Mouse (Mus musculus) cerebellum, adult 2 months (tissue): ENCODE measurements around the gene Ppig. TPM values are rescaled to one million over a fixed set of nuclear protein-coding genes. Genes with fewer than 3 reads are reported as not detected.

ENCODE experiments used
- DNase-seq, 2 experiments: peaks; one replicate each; pipeline ENCODE4 v3.0.0; 2021
- H3K27ac ChIP-seq: fragments of 200-500 bp; 2 replicates; pipeline ENCODE4 v1.5.1; 2012; ENCODE audit warnings: low read length, control low read depth, inconsistent platforms; ENCODE audit not compliant: insufficient read depth
- H3K27me3 ChIP-seq: fragments of 200-500 bp; 2 replicates; pipeline ENCODE4 v1.6.1; 2012; ENCODE audit warnings: inconsistent platforms, mild to moderate bottlenecking, low read length, moderate library complexity; ENCODE audit not compliant: control insufficient read depth, insufficient read depth
- H3K4me1 ChIP-seq: fragments of 200-500 bp; 2 replicates; pipeline ENCODE4 v1.6.1; 2011; ENCODE audit warnings: low read length; ENCODE audit not compliant: control insufficient read depth, insufficient read depth
- H3K4me3 ChIP-seq: fragments of 200-500 bp; replicated peaks from 2 replicates; pipeline ENCODE3; 2011; ENCODE audit warnings: mild to moderate bottlenecking, low read depth, low read length, control low read depth; ENCODE audit not compliant: insufficient read depth
- CTCF ChIP-seq: fragments of 200-500 bp; IDR thresholded peaks from 2 replicates; pipeline ENCODE4 v1.5.1; 2011; ENCODE audit warnings: low read depth, mild to moderate bottlenecking, control low read depth, low read length, moderate library complexity, borderline replicate concordance; ENCODE audit not compliant: insufficient read depth
- POLR2A ChIP-seq: fragments of 200-500 bp; IDR thresholded peaks from 2 replicates; pipeline ENCODE4 v1.6.1; 2011; ENCODE audit warnings: low read length, control low read depth, borderline replicate concordance; ENCODE audit not compliant: insufficient read depth
- WGBS: fragments of 180-500 bp; shearing (Covaris S2); methylation state at CpG from one replicate; pipeline ENCODE4 v1.1.7; 2018; 5-methylcytosine and 5-hydroxymethylcytosine counted together
- polyA plus RNA-seq: library from polyadenylated mRNA; depleted of rRNA; stranded (reverse); fragments of >200 nt; gene quantifications from 2 replicates; pipeline ENCODE4 v1.2.3, GENCODE M21; 2012

Gene Ppig
- polyA plus RNA-seq, 1 experiment: 24.0 TPM

DNA sequence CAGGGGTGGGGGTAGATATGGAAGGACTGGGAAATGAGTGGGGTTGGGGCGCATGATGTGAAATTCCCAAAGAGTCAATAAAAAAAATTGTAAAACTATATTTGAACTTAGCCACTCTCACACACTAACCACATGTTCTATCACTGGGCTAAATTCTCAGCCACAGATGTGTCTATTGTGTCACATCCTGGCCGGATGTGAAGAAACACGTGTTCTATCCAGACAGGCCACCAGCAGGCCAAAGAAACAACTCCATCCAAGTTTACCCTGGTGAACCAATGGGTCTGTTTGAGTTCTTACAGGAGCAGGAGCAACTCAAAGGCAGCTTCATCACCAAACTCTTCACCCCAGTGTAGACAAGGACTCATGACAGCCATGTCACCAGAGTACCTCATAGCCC is 5.9 kb upstream of the Ppig start:
- no peak overlapping the region for H3K27ac ChIP-seq
- TF ChIP-seq CTCF: no peak
- no peak for TF ChIP-seq POLR2A
- WGBS: 71% methylated on average over 3 of the region's 3 CpGs
- H3K4me3 ChIP-seq: no peak overlapping the region
- peaks cover 3% of the 10 kb centered on the region; the same call in 1 of the 2 replicates for H3K4me1 ChIP-seq
- no peaks in the 10 kb centered on the region for H3K27me3 ChIP-seq
- no peak for DNase-seq

DNA sequence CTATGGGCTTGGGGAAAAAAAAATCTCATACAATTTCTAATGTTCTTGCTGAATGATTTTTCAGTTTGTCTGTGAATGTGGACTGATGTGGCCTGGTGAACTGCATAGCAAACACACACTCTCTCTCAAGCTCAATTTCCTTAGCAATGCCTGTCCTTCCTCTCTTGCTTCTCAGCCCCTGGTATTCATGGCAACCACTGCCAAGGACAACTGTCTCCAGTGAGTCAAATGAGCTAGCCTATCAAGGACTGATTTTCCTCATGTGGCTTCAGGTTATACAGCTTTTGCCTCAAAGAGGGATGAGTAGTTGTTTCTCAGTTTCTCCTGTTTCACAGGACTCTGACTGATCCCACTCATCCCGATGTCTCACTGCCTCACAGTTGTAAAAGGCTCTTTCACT is 3.2 kb upstream of the Ppig start:
- 71% methylated on average over 1 of the region's 1 CpGs for WGBS
- no peaks in the 10 kb centered on the region for H3K4me1 ChIP-seq
- no peaks in the 10 kb centered on the region for H3K27me3 ChIP-seq
- no peak for DNase-seq
- no peak overlapping the region for H3K27ac ChIP-seq
- TF ChIP-seq POLR2A: no peak
- no peak for TF ChIP-seq CTCF
- H3K4me3 ChIP-seq: no peak overlapping the region

DNA sequence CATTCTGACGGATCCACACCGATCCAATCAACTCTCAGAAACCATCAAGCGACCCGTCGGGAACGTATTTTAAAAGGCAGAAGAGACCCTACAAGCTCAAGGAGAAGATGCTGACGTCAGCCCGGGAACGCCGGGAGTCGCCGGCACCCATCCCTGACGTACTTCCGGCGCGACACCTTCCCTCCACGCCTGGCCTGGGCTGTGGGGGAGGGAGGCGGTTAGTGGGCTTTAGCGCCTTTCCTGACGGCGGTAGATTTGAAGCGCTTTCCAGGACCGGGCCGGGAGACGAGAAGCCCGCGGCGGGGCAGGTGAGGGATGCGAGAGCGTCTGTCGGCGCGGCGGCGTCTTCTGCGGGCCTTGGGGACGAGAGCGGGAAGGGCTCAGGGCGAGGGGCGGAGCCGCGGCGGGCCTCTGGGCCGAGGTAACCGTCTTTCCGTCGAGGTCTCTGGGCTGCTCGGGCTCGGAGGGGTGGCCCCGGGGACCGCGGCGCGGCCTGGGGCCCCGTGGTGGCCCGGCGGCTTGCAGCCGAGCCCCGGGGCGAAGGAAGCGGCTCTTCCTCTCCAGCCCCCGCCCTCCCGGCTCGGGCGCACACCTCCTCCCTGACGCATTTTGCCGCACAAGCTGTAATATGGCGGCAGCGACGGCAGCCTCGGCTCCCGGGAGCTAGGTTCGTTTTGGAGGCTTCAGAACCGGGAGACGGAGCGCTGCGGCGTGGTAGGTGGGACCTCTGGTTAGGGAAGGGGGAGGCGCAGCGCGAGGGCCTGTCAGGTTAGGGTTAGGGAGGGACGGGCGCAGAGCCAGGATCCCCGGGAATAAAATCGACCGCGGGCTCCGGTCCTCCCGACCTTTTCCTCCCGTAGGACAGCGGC is 539 bp downstream of the Ppig start:
- TF ChIP-seq CTCF (no peak), POLR2A (peak; percentile 92)
- DNase-seq: peak; percentile 93 to 96
- WGBS: under 1% methylated on average over 89 of the region's 91 CpGs

DNA sequence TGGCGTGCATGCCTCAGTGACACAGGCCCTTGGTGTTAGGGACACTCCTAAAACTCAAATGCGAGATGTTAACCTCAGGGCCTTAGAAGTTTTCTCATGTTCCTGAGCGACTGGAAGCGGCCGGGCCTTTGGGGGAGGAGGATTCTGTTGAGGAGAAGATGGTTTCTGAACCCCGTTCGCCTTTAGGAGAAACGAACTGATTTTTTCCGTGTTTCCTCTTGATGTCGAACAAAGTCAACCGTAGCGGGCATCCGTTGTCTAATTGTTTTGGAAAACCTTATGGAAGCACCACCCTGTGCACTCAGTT is 1.1 kb downstream of the Ppig start:
- Histone ChIP-seq H3K4me3 (peak overlapping the region; percentile 72), H3K27me3 (no peaks in the 10 kb centered on the region), H3K4me1 (no peaks in the 10 kb centered on the region), H3K27ac (peak overlapping the region; percentile 35)
- DNase-seq: no peak
- TF ChIP-seq POLR2A (no peak), CTCF (no peak)
- under 1% methylated on average over 13 of the region's 13 CpGs for WGBS

More for the DNA sequence above, 539 bp downstream of the Ppig start:
- Histone ChIP-seq H3K4me1 (no peaks in the 10 kb centered on the region), H3K4me3 (peak overlapping the region; percentile 72), H3K27ac (peak overlapping the region; percentile 35), H3K27me3 (no peaks in the 10 kb centered on the region)

DNA sequence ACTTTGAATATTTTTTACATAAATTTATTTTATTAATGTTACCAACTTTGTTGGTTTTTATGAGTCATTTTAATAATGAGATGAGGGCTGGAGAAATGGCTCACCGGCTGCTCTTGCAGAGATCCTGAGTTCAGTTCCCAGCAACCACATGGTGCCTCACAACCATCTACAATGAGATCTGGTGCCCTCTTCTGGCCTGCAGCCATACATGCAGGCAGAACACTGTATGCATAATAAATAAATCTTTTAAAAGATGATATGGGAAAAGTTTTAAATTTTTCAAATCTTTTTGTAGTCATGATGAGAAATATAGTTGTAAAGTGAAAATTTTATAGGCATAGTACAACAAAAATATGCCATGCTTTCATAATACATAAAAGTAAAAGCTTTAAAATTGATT is 22.7 kb downstream of the Ppig start:
- DNase-seq: no peak
- Histone ChIP-seq H3K27me3 (no peaks in the 10 kb centered on the region), H3K27ac (no peak overlapping the region), H3K4me1 (no peaks in the 10 kb centered on the region), H3K4me3 (no peak overlapping the region)
- TF ChIP-seq CTCF (peak; percentile 16; the same call in 1 of the 2 replicates), POLR2A (no peak)
- WGBS: 77% methylated on average over 1 of the region's 1 CpGs

DNA sequence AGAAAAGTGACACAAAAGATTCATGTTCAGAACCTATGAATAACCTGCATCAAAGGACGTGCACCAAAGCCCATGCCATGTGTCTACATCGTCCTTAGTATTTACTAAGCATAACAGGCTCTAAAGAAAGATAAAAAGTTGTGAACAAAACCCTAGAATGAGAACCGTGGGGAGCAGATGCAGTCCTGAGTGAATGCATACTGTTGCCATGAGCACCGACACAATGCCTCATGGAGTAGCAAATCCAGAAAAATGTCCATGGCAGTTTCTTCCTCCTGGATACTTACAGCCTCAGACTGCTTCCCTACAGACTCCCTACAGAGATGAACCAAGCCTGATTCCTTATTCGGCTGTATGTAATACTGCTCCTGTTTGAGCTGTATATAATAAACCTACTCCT is 38.6 kb downstream of the Ppig start:
- no peak for DNase-seq
- Histone ChIP-seq H3K4me1 (no peaks in the 10 kb centered on the region), H3K4me3 (no peak overlapping the region), H3K27ac (no peak overlapping the region), H3K27me3 (no peaks in the 10 kb centered on the region)
- 14% methylated on average over 5 of the region's 5 CpGs for WGBS
- no peak for TF ChIP-seq POLR2A
- TF ChIP-seq CTCF: no peak

DNA sequence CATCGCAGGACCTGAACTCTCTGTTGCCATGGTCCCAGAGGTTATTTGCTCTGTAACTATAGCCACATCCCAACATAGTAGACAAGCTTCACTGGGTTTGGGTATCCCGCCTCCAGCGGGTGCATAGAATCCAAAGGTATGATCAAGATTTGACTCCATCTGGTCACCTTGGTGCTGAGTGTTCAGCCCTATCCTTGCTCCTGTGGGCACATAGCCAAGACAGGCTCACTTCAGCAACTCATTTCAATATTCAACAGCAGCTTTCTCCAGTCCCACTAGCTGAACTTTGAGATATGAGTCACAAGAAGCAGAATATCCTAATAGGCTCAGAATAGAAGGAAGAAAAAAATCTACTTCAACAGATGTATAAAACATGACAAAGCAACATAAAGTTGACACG is 41.0 kb downstream of the Ppig start:
- WGBS: 87% methylated on average over 4 of the region's 4 CpGs
- no peak for DNase-seq
- Histone ChIP-seq H3K4me1 (no peaks in the 10 kb centered on the region), H3K27ac (no peak overlapping the region), H3K4me3 (no peak overlapping the region), H3K27me3 (no peaks in the 10 kb centered on the region)
- TF ChIP-seq POLR2A (no peak), CTCF (no peak)

DNA sequence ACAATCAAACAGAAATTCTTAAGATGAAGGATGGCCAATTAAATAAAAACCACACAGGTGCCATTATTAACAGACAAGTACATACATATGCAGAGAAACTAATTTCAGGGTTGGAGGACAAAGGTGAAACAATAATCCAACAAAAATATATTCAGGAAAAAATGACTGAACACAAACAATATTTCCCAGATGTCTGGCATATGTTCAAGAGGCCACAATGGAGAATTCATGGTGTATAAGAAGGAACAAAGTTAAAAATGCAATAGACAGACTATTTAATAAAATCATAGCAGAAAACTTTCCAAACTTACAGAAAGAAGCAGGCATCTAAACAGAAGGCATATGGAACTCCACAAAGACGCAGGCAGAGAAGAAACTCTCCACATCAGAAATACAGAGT is 42.4 kb downstream of the Ppig start:
- no peak overlapping the region for H3K4me3 ChIP-seq
- H3K27me3 ChIP-seq: no peaks in the 10 kb centered on the region
- no peak overlapping the region for H3K27ac ChIP-seq
- H3K4me1 ChIP-seq: no peaks in the 10 kb centered on the region
- WGBS: 70% methylated on average over 1 of the region's 1 CpGs
- no peak for DNase-seq
- no peak for TF ChIP-seq POLR2A
- TF ChIP-seq CTCF: no peak
